Mouse (Mus musculus) bone marrow macrophage, adult 2 months (primary cell): ENCODE data around the gene Adarb1. TPM values are rescaled to one million over a fixed set of nuclear protein-coding genes. Genes with fewer than 3 reads are reported as not detected.
"Not testable (repeated sequence)": the region's sequence is repeated elsewhere in the genome, so short reads cannot be mapped to it uniquely, and the experiment has no call there.

Experiments
- H3K27ac ChIP-seq: 2 replicates; pipeline ENCODE4 v1.5.1; 2012; ENCODE audit warnings: low read depth, low read length; ENCODE audit not compliant: insufficient read depth
- H3K4me1 ChIP-seq: 2 replicates; pipeline ENCODE4 v1.6.1; 2012; ENCODE audit warnings: low read length; ENCODE audit not compliant: control insufficient read depth, insufficient read depth
- H3K4me3 ChIP-seq: 2 replicates; pipeline ENCODE4 v1.5.1; 2012; ENCODE audit warnings: mild to moderate bottlenecking, low read length, moderate library complexity; ENCODE audit not compliant: insufficient read depth
- CTCF ChIP-seq: IDR thresholded peaks from 2 replicates; pipeline ENCODE4 v1.5.1; 2012; ENCODE audit warnings: low read depth, mild to moderate bottlenecking, low read length, moderate library complexity
- POLR2A ChIP-seq: IDR thresholded peaks from 2 replicates; pipeline ENCODE4 v1.6.1; 2012; ENCODE audit warnings: mild to moderate bottlenecking, low read depth, low read length, borderline replicate concordance
- polyA plus RNA-seq: library from polyadenylated mRNA; stranded (reverse); fragments of >200 nt; gene quantifications from 2 replicates; pipeline ENCODE4 v1.2.4, GENCODE M21; 2012; ENCODE audit not compliant: missing spikeins, insufficient read depth, insufficient read length

Adarb1 gene
- polyA plus RNA-seq, 1 experiment, result 0.84 TPM

DNA sequence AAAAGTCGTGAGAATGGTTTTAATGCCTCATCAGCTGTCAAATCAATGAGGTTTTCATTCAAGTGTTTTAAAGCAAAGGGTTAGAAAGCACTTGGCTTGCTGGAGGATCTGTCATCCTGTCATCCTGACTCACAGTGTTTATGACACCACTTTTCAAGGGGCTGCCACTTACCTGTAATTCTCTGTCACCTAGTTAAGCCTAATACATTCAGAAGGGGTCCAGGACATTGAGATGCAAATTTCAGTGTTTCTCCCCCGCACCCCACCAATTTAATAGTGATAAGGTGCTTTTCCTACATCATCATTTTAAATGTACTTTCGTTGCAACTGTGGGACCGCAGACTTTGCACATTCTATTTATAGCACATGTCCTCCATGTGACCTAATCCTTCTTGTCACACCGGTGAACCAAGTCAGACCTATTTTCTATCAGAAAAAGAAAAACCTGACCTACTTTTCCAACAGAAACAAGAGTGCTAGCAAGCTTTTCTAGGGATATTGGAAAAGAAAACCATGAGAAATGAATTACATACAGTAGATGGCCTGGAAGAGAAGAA is 129.4 kb downstream of the Adarb1 start:
- Histone ChIP-seq H3K4me3 (no peak overlapping the region), H3K4me1 (peaks cover 10% of the 10 kb centered on the region), H3K27ac (no peak overlapping the region)
- TF ChIP-seq CTCF, result no peak
- no peak for TF ChIP-seq POLR2A

DNA sequence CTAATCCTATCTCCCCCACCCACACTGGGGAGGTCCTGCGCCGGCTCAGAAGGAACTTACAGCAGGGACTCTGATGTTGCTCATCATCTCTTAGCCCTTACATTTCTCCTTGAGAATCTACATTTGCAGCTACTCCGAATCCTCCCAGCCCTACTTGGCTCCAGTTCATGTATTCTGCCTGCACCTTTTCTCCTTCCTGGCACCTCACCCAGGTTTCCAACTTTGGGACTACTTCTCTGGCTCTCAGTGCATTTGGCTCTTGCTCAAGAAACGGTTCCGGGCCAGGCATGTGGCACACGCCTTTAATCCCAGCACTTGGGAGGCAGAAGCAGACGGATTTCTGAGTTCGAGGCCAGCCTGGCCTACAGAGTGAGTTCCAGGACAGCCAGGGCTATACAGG is 130.4 kb downstream of the Adarb1 start:
- TF ChIP-seq CTCF, result no peak
- TF ChIP-seq POLR2A, result no peak
- Histone ChIP-seq H3K4me3 (no peak overlapping the region), H3K27ac (no peak overlapping the region), H3K4me1 (peaks cover 10% of the 10 kb centered on the region)

DNA sequence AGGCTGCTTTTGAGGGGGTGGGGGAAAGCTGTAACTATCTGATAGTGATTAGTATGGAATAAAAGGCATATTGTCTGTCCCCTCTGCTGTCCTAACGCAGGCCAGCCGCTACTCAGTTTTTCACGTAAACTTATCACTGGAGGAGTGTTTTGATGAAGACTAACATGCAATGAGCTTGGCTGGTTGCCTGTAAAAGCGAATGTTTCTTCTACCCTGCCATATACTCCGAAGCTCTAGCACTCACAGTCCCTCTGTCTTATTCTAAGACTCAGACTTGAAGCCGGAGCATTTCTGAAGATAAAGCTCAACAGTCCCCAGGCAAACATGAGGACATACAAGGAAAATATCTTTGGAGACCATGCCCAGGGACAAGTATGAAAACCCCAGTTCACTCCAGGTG is 133.2 kb downstream of the Adarb1 start:
- Histone ChIP-seq H3K4me3 (no peak overlapping the region), H3K27ac (no peak overlapping the region), H3K4me1 (peaks cover 10% of the 10 kb centered on the region)
- TF ChIP-seq POLR2A (no peak), CTCF (no peak)

DNA sequence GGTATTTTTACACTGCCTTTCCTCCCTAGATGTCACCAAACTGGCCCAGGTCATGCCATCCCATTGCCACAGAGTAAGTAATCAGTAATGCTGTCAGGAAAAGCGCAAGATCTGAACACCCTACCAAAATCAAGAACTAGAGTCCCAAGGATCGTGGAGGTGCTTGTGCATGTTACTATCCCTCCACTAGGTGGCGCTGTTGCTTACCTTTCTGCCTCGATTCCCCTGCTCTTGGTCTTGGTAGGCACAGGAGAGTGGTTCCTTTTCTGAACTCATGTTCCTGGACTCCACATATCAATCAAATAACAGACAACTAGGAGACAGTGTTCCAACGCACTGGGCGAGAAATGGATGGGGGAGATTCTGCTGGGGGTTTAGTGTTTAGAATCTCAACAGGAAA is 135.2 kb downstream of the Adarb1 start:
- H3K27ac ChIP-seq, result no peak overlapping the region

DNA sequence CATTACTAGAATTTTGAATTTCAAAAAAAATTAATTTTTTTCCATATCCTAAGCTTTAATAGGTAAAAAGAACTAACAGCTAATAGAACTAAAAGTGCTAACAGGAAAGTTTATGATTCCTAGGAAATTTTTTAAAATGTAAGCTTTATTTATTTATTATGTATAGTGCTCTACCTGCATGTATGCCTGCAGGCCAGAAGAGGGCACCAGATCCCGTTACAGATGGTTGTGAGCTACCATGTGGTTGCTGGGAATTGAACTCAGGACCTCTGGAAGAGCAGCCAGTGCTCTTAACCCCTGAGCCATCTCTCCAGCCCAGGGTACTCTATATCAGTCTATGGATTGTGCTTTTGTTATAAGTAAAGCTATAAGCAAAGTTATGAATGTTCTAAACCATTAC is 136.0 kb downstream of the Adarb1 start:
- H3K4me3 ChIP-seq, H3K4me1 ChIP-seq, H3K27ac ChIP-seq: not testable (repeated sequence)

More for the DNA sequence above, 135.2 kb downstream of the Adarb1 start:
- TF ChIP-seq CTCF (peak; percentile 66), POLR2A (no peak)
- no peak overlapping the region for H3K4me3 ChIP-seq
- H3K4me1 ChIP-seq, result peaks cover 9% of the 10 kb centered on the region

DNA sequence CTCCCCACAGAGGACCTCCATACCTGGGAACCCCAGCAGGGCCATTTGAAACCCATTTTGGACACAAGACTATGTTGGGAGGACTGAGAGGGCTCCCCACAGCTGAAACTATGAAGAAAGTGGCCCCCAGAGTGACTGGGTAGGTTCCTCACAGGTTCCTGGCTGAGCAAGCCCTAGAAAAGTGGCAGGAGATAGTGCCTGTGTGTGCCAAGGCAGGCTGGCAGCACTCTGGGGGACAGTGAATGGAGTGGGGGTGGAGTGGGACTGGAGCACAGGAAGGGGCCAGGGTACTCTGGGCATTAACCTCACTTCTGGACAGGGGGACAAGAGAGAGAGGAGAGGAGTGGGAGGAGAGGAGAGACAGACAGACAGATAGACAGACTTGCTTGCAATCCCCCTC is 144.3 kb downstream of the Adarb1 start:
- TF ChIP-seq POLR2A (no peak), CTCF (no peak)
- Histone ChIP-seq H3K4me1 (peaks cover 24% of the 10 kb centered on the region), H3K27ac (no peak overlapping the region), H3K4me3 (no peak overlapping the region)

DNA sequence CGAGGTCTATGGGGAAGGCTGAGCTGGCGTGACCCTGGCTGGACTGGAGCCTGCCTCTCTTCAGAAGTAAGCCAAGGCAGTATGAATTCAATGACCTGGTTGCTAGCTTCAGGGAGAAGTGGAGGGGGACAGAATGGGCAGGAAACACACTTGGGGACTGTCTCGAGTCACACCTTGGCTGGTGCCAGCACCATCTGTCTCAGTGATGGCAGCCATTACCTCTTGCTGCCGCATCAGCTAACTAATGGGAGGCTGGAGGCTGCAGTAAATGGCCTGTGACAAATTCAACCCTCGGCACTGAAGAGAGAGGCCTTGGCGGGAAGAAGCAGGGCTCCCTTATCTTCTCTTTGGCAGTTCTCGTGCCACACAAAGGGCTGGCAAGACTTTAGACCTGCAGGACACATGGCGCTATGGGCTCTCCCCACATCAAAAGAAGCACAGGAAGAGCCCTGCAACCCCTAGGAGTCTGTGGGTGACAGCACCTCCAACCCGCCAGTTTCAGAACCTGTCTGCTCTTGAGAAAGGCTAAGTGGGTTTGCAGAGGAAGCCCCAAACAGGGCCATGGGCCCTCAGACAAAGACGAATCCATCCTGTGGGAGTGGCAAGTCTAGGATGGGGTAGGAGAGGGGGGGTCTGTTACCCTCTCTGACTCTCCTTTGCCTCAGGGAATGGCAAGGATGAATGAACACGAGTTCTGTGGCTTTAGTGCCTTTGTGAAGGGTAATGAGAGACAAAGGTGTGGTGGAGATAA is 144.9 kb downstream of the Adarb1 start:
- H3K4me3 ChIP-seq, result no peak overlapping the region
- no peak for TF ChIP-seq CTCF

DNA sequence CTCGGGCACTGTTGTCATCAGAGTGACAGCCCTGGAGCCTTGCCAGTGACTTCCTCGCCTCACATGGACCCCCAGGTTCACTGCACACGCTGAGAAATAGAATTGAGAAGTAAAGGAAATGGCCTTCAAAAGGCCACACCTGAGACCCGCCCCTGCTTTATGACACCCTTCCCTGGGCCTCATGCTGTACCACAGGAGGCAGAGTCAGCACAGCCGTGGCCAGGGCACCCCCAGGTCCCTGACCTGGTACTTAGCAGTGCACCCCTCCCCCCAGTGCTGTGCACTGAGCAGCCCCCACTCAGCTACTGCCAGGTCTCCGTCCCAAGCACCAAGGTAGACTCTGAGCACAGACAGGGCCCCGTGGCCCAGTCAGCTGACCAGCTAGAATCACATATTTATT is 148.9 kb downstream of the Adarb1 start:
- peaks cover 44% of the 10 kb centered on the region for H3K4me1 ChIP-seq
- no peak for TF ChIP-seq CTCF
- TF ChIP-seq POLR2A, result no peak
- H3K4me3 ChIP-seq, result no peak overlapping the region
- no peak overlapping the region for H3K27ac ChIP-seq

More for the DNA sequence above, 144.9 kb downstream of the Adarb1 start:
- H3K4me1 ChIP-seq, result peaks cover 22% of the 10 kb centered on the region
- H3K27ac ChIP-seq, result no peak overlapping the region

DNA sequence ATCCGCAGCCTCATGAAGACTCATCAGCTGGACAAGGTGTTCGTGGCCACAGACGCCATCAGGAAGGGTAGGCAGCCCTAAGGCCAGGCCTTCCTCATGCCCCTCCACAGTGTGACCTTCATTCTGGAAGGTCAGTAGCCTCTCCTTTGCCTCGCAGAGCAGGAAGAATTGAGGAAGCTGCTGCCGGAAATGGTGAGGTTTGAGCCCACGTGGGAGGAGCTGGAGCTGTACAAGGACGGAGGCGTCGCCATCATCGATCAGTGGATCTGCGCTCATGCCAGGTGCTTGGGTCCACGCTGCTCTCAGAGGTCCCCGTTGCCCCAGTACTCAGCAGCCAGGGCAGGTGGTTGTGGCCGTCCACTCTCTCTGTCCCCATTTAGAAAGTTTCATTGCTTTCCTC is 151.0 kb downstream of the Adarb1 start:
- Histone ChIP-seq H3K27ac (peak overlapping the region; percentile 84), H3K4me1 (peaks cover 44% of the 10 kb centered on the region), H3K4me3 (no peak overlapping the region)
- no peak for TF ChIP-seq POLR2A

DNA sequence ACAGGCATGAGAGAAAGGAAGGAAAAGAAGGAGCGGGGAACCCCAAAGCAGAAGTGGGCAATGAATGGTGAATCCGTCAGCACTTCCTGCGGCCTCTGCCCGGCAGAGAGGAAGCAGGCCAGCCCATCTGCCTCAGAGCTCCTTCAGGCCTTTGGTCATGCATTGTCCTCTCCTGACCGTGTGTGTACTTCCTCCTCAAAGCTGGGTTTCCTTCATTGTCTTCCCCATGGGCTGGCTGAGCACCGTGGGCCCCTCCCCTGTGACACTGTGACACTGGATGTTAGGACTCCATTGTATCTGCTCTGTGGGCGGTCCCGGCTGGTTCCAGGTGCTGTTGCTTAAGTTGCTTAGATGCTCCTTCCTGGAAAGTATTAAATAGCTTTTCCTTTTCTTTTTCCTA is 151.8 kb downstream of the Adarb1 start:
- Histone ChIP-seq H3K4me3 (no peak overlapping the region), H3K4me1 (peaks cover 42% of the 10 kb centered on the region), H3K27ac (peak overlapping the region; percentile 84)
- TF ChIP-seq CTCF, result no peak
- no peak for TF ChIP-seq POLR2A

DNA sequence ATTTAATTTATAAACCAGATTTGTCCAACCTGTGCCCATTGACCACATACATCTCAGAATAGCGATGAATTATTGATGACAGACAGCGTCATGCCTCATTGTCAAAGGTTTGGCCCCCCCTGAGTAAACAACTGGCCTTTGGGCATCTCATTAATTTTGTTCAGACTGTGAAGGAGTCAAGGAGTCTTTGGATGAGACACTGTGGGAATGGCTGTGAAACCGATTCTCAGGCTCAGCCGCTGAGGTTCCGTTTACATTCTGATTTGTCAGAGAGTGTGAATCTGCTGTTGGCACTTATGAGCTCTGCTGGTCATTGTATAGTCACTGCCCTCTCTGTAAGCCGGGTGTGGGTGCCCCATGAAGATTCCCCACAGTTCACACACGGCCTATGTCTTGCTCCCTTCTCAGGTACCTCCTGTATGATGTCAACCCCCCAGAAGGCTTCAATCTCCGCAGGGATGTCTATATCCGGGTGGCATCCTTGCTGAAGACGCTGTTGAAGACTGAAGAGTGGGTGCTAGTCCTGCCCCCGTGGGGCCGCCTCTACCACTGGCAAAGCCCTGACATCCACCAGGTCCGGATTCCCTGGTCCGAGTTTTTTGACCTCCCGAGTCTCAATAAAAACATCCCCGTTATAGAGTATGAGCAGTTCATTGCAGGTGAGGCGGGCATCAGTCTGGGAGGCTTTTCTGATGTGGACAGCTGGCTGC is 157.7 kb downstream of the Adarb1 start:
- Histone ChIP-seq H3K27ac (no peak overlapping the region), H3K4me1 (peaks cover 10% of the 10 kb centered on the region), H3K4me3 (peak overlapping the region; percentile 99)
- no peak for TF ChIP-seq POLR2A
- no peak for TF ChIP-seq CTCF
